Mouse (Mus musculus): Measurements from ENCODE around the gene Taf3.
A peak's percentile ranks its signal among the peaks of the same experiment; 100 is the strongest.

The Taf3 gene

DNA sequence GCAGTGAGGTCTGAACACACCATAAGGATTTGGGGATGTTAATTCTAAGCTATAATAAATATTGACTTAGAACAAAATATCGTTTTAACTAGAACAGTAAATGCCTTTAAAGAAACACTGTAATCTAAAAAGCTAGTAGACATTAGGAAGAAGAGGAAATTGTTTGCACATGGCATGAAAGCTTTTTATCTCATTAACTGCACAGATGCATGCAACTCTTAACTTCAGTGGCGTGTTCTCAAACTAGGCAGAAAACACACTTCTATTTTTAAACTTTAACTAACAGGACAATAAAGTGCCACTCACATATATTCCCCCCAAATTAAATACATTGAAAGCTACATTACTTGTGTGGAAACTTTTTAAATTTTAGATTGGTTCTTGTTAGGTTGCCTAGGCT lies 91.8 kb downstream of the Taf3 start:
- DNase-seq (ENCODE audit: inconsistent ontology term) = no peak

GRCm38 (mm10) chr2:9955576-9956535 lies 92.5 kb downstream of the Taf3 start:
- peak; percentile 56 for DNase-seq (ENCODE audit: inconsistent ontology term)

DNA sequence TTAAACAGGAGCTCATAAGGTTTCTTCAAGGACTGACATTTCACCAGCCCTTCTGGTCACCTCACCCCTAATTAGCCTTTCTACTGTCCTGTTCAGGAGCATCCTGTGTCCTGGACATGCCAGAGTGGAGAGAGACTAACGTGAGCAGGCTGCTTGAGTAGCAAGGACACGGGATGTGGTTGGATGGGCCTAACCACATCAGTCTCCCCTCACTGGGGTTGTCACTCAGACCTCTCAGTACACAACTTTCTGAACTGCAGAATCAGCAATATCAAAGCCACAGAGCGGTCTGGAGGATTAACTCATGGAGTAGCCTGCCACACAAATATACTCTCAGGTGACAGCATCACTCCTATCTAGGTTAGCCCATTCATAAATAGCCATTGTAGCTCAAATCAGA lies 101.7 kb downstream of the Taf3 start:
- DNase-seq (ENCODE audit: inconsistent ontology term) = no peak

GRCm38 (mm10) chr2:9945611-9946010 lies 102.8 kb downstream of the Taf3 start:
- DNase-seq (ENCODE audit: inconsistent ontology term) = no peak

- no peak for DNase-seq (ENCODE audit: inconsistent ontology term)
Measured at GRCm38 (mm10) chr2:9943011-9943410, 105.4 kb downstream of the Taf3 start.

- no peak for DNase-seq (ENCODE audit: inconsistent ontology term)
Measured at GRCm38 (mm10) chr2:9939250-9939649, 109.1 kb downstream of the Taf3 start.

DNA sequence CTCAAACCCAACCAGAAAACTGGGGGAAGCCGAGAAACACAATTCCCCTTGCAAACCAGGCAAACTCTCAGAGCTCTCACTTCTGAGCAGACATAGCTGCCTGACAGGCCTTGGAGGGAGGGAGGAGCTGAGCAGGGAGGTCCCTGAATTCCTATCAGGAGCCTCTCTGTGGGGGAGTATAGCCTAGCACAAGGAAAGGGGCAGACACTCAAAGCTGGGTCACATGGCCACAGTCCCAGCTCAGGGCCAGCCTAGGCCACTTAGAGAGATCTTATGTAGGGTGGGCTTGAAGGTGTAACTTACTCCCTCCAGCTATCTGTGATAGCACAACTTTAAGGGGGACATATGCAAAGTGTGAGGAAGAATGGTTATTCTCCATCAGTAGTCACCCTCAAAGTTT lies 112.4 kb downstream of the Taf3 start:
- DNase-seq (ENCODE audit: inconsistent ontology term) = no peak

GRCm38 (mm10) chr2:9926905-9927283 lies 121.5 kb downstream of the Taf3 start:
- DNase-seq (ENCODE audit: inconsistent ontology term) = no peak

GRCm38 (mm10) chr2:9926194-9926904 lies 122.0 kb downstream of the Taf3 start:
- peak; percentile 59 for DNase-seq (ENCODE audit: inconsistent ontology term)

- DNase-seq (ENCODE audit: inconsistent ontology term) = no peak
Measured at GRCm38 (mm10) chr2:9918691-9919471, 129.5 kb downstream of the Taf3 start.

GRCm38 (mm10) chr2:9917602-9918001 lies 130.8 kb downstream of the Taf3 start:
- no peak for DNase-seq (ENCODE audit: inconsistent ontology term)

DNA sequence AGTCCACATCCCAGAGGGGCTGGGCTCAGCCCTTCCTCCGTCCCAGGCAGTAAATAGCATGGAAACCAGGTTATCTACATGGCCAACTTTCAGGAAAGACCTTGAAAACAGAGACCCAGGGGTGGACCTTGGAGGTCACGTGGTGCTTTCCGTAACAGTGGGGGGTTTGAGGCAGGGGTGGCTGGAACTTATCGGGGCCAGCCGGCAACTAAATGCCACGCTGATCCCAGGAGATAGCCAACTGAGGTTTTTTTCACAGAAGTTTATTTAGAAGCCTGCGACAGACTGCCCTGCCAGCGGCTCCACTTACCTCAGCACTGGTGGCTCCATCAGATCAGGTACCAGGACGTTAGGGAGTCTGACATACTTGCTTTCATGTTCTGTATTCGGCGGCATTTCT lies 142.4 kb downstream of the Taf3 start:
- DNase-seq (ENCODE audit: inconsistent ontology term) = no peak

DNA sequence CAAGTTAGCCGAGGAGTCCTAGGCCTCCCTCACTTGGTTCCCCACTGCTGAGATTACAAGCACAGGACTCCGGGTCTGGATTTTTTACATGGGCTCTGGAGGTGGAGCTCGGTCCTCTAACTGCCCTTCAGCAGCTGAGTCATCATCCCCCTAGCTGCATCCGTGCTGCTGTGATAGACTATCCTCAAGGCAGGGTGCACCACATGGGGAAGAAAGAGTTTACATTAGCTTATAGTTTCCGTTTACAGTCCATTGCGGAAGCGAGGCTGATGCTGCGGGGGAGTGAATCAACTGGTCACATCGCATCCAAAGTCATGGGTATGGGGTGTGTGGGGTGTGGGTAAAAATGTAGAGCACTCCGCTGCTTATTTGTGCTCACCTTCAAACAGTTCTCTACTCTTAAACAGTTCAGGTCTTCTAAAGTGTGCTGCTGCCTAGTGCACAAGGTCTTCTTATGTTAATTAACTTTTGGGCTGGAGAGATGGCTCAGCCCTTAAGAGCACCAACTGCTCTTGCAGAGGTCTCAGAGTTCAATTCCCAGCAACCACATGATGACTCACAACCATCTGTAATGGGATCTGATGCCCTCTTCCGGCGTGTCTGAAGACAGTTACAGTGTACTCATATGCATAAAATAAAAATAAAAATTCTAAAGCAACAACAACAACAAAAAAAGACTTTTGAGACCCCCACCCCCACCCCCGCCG lies 144.4 kb downstream of the Taf3 start:
- no peak for DNase-seq (ENCODE audit: inconsistent ontology term)

DNA sequence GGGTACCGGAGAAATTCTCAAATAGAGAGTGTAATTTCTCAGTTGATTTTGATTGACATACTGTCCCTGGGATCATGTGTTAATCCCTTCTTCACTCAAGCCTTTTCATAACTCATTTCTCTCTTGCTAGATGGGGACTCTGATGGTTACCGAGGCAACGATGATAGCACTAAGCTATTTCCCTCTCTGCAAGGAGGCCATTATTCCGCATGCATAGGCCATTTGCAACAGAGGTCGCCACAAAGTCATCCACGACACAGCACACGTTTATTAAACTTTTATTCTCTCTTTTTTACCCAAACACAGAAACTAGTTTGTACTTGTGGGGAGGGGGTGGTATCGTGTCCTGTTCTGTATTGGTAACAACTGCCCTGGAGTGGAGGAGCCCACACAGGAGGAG lies 150.6 kb downstream of the Taf3 start:
- peak; percentile 54 for DNase-seq (ENCODE audit: inconsistent ontology term)

DNA sequence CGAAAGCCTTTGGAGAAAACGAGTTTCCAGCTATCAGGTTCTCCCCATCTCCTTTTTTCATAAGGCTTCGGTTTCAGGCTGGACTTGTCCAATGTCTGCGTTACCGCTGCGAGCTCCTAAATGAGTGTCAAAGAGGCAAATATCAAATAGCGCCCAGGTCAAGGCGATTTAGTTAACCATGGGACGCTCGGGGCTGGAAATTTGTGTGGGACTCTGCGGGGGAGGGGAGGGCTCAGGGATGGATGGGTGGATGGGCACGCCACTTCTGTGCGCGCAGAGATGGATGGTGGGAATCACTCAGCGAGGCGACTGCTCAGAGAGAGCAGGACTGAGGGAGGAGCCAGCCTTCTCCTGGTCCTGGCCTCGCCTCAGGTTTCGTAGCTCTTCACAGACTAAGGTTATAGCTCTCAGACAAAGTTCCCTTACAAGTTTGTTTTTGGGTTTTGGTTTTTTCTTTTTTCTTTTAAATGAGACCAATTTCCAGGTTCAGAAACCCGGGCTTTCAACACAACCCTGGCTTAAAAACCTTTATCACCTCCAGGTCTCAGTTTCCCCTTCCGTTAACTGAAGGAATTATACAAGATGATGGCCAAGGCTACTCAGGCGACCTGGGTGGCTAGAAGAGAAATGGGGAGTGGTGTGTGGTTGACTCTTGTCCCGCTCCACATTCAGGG lies 152.2 kb downstream of the Taf3 start:
- no peak for DNase-seq (ENCODE audit: inconsistent ontology term)

DNA sequence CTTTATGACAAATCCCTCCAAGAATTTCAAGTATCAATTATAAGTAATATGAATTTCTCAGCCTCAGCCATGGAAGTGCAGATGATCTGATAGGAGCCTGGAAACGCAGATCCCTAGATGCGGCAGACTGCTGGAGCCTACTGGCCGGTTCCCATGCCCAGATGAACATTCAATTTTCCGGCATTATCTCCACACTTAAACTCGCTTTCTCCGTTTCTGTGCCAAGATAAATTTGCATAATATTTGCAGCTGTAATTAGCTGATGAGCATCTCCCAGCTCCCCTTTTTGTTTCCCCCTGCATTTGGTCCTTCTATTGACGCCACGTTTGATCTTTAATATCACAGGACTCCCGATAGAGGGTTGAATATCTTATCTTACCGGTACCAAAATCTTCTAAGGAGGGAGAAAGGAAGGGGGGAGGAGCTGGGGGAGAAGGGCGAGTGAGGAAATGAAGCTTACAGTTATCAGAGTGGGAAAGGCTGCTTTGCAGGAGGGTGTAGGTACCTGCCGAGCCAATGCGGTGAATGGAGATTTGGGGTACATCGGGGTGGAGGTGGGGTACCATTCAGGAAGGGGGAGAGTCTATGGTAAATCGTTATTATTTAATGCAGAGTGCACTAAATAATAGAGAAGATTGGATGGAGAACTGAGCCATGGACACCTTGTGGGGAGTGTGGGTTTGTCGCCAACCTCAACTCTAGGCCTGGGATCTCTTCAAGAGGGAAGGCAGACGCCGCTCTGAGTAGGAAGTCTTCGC lies 153.4 kb downstream of the Taf3 start:
- DNase-seq (ENCODE audit: inconsistent ontology term) = no peak

DNA sequence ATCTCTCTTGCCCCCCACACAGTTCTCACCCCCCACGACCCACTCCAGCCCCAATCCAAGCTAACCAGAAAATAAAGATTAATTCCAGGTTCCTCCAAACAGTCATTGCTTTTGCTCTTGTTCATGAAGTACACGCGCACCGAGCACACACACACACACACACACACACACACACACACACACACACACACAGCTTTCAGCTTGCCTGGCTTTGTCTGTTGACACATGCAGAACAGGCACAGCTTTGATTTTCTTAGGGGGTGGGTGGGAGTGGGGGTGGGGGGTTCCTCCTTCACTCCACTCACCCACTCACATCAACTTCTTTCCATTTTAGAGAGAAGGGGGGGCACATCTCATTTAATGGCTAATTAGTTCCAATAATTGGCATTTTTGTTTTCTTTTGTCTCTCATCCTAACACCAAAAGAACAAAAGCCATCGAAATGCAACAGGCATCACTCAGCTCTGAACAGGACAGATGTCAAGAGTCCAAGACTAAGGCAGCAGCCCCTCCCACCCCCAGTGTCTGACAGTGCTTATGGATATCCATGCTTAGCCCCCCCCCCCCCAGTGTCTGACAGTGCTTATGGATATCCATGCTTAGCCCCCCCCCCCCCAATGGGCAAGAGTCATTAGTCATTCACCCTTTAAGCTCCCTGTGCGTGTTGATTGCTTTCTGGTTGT lies 155.0 kb downstream of the Taf3 start:
- no peak for DNase-seq (ENCODE audit: inconsistent ontology term)

GRCm38 (mm10) chr2:9892541-9892940 lies 155.9 kb downstream of the Taf3 start:
- no peak for DNase-seq (ENCODE audit: inconsistent ontology term)

DNA sequence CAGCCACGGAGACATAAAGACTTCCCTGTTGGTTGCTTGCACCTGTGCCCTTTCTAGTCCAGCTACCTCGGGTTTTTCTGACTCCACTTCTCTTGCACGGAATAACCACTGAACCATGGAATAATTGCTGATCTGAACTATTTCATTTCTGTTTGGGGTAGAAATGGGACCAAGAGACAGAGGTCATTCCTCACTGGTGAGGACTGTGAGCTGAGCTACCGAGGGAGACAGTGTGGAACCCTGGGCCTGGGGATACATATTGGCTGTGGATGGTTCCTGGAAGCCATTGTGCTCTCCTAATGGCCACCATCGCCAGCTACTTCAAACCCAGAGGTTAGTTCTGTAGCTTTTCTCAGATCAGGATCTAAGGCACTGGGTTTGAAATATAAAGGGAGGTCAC lies 157.5 kb downstream of the Taf3 start:
- DNase-seq (ENCODE audit: inconsistent ontology term) = no peak

GRCm38 (mm10) chr2:9890251-9890650 lies 158.1 kb downstream of the Taf3 start:
- DNase-seq (ENCODE audit: inconsistent ontology term) = no peak
